Mouse (Mus musculus) lung, postnatal 0 days (tissue): Measurements from ENCODE around the gene Zfp324.

Source experiments
- CTCF ChIP-seq: IDR thresholded peaks from 2 replicates; pipeline ENCODE4 v1.5.1; 2016; ENCODE audit warnings: antibody characterized with exemption, mild to moderate bottlenecking
- EP300 ChIP-seq: IDR thresholded peaks from 2 replicates; pipeline ENCODE4 v1.6.1; 2016; ENCODE audit warnings: antibody characterized with exemption, mild to moderate bottlenecking, control low read depth

- no peak for TF ChIP-seq CTCF
- no peak for TF ChIP-seq EP300
Measured at GRCm38 (mm10) chr7:12940599-12940998, 25.0 kb upstream of the Zfp324 start.
